Mouse (Mus musculus) NIH3T3 (cell line): Measurements from ENCODE around the gene Cldn34c1.
"Not testable (repeated sequence)": the region's sequence is repeated elsewhere in the genome, so short reads cannot be mapped to it uniquely, and the experiment has no call there.

Experiments used
- DNase-seq: peaks from one replicate; pipeline ENCODE4 v3.0.0-alpha.2; 2012; ENCODE audit warnings: low read depth

The Cldn34c1 gene

GRCm38 (mm10) chrX:123103291-123104260, at the start of gene Cldn34c1:
Gene Cldn34c1, plus strand, starts transcription at chrX:123103495.
- peak; percentile 3 for DNase-seq

GRCm38 (mm10) chrX:123087441-123087840, 15.9 kb upstream of the Cldn34c1 start:
- peak; percentile 2 for DNase-seq

GRCm38 (mm10) chrX:123102806-123103205, 489 bp upstream of the Cldn34c1 start:
- DNase-seq: not testable (repeated sequence)

- not testable (repeated sequence) for DNase-seq
Observed at GRCm38 (mm10) chrX:123104692-123105091, 1.4 kb downstream of the Cldn34c1 start.

DNA sequence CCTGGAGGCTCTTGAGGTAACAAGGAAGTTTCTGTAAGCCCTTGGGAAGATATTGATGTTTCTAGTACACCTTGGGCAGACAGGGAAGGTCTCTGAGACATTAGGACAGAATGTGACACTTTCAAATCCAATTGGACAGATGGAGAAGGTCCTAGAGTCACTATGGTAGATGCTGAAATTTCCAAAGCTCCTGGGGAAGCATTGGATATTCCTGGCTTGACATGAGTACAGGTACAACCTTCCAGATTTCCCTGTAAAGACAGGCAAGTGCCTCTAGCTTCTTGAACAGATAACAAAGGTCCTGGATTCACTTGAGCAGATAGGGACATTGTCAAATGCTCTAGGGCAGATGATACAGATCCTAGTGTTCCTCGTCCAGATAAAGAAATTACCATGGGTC, 119.1 kb downstream of the Cldn34c1 start, which contains the start of gene Srsx:
TSS of gene Srsx (minus strand) at position 101 of the 400 bp plus-strand sequence.
- not testable (repeated sequence) for DNase-seq
